Mouse (Mus musculus) liver, embryonic 14.5 days (tissue): ENCODE data around the gene Cdh18. TPM values are rescaled to one million over a fixed set of nuclear protein-coding genes. Genes with fewer than 3 reads are reported as not detected.
A peak's percentile ranks its signal among the peaks of the same experiment; 100 is the strongest.

Experiments used
- ATAC-seq: fragments of 200-750 bp; cut with Nextera tagmentation; 2 replicates; pipeline ENCODE4 v1.8.0; 2017; ENCODE audit warnings: moderate number of reproducible peaks, mild to moderate bottlenecking, moderate library complexity; ENCODE audit not compliant: insufficient read depth
- DNase-seq, 3 experiments: peaks; one replicate each; pipeline ENCODE4 v3.0.0-alpha.2; 2012 to 2013; ENCODE audit warnings: low read depth in 3 of 3, low spot score in 3 of 3
- H3K27ac ChIP-seq: fragments of 300-500 bp; sonication (generic); 2 replicates; pipeline ENCODE4 v1.5.1; 2014; ENCODE audit warnings: moderate library complexity, mild to moderate bottlenecking, control low read depth, inconsistent platforms
- H3K27me3 ChIP-seq: fragments of 300-500 bp; sonication (generic); 2 replicates; pipeline ENCODE4 v1.6.1; 2014; ENCODE audit warnings: mild to moderate bottlenecking, low read length, moderate library complexity; ENCODE audit not compliant: control insufficient read depth, insufficient read depth
- H3K36me3 ChIP-seq: fragments of 300-500 bp; sonication (generic); replicated peaks from 2 replicates; pipeline ENCODE4 v1.6.1; 2014; ENCODE audit warnings: low read depth; ENCODE audit not compliant: control insufficient read depth, insufficient read depth
- H3K4me1 ChIP-seq, 2 experiments: fragments of 200-500 bp in 1 of 2; fragments of 300-500 bp in 1 of 2; sonication (generic) in 1 of 2; replicated peaks; 2 replicates each; pipeline ENCODE4 v1.6.1; 2012 to 2014; ENCODE audit warnings: antibody characterized with exemption in 1 of 2, inconsistent platforms in 1 of 2, low read length in 1 of 2; ENCODE audit not compliant: control insufficient read depth in 2 of 2, insufficient read depth in 2 of 2
- H3K4me2 ChIP-seq: fragments of 300-500 bp; sonication (generic); 2 replicates; pipeline ENCODE4 v1.6.1; 2014; ENCODE audit warnings: low read depth, mild to moderate bottlenecking, control low read depth, moderate library complexity
- H3K4me3 ChIP-seq, 2 experiments: fragments of 200-500 bp in 1 of 2; fragments of 300-500 bp in 1 of 2; sonication (generic) in 1 of 2; 2 replicates each; pipeline ENCODE4 v1.5.1; 2012 to 2014; ENCODE audit warnings: low read depth in 2 of 2, low read length in 2 of 2, mild to moderate bottlenecking in 2 of 2, control low read depth in 1 of 2, inconsistent platforms in 1 of 2, moderate library complexity in 1 of 2; ENCODE audit not compliant: insufficient read depth in 1 of 2
- H3K9ac ChIP-seq: fragments of 300-500 bp; sonication (generic); replicated peaks from 2 replicates; pipeline ENCODE4 v1.6.1; 2014; ENCODE audit warnings: mild to moderate bottlenecking, control low read depth, moderate library complexity
- H3K9me3 ChIP-seq: fragments of 300-500 bp; sonication (generic); 2 replicates; pipeline ENCODE4 v1.6.1; 2016; ENCODE audit warnings: low read length, mixed read lengths; ENCODE audit not compliant: control insufficient read depth
- CTCF ChIP-seq: IDR thresholded peaks from 2 replicates; pipeline ENCODE4 v1.5.1; 2016; ENCODE audit warnings: antibody characterized with exemption, low read depth, control low read depth
- EP300 ChIP-seq: IDR thresholded peaks from 2 replicates; pipeline ENCODE4 v1.6.1; 2016; ENCODE audit warnings: antibody characterized with exemption, low read depth
- WGBS: fragments of 180-500 bp; shearing (Covaris S2); extraction: QIAGEN DNeasy Blood & Tissue Kit; methylation state at CpG from one replicate; pipeline ENCODE4 v1.1.7; 2014; ENCODE audit not compliant: insufficient replicate concordance; 5-methylcytosine and 5-hydroxymethylcytosine counted together
- polyA plus RNA-seq, 2 experiments: library from polyadenylated mRNA; depleted of rRNA in 1 of 2; stranded (reverse) in 1 of 2; unstranded in 1 of 2; fragments of >200 nt; fragmentation: Nextera tagmentation in 1 of 2; extraction: Ambion mirVana in 1 of 2; gene quantifications; 2 replicates each; pipeline versions ENCODE4 v1.2.1 to v1.2.3; 2012 to 2014

Gene Cdh18
- polyA plus RNA-seq, 2 experiments, result 0.08 TPM; not detected in 1

- Histone ChIP-seq H3K9ac (no peak overlapping the region), H3K36me3 (no peaks in the 10 kb centered on the region), H3K4me1 (no peaks in the 10 kb centered on the region), H3K4me2 (no peak overlapping the region), H3K27ac (no peak overlapping the region), H3K4me3 (no peak overlapping the region), H3K9me3 (no peaks in the 10 kb centered on the region), H3K27me3 (no peaks in the 10 kb centered on the region)
- DNase-seq, result no peak
- TF ChIP-seq CTCF, result no peak
- no peak for TF ChIP-seq EP300
- 67% methylated on average over 7 of the region's 7 CpGs for WGBS
- ATAC-seq, result no peak
Measured at GRCm38 (mm10) chr15:23455344-23455743, 906.5 kb downstream of the Cdh18 start.

- Histone ChIP-seq H3K9ac (no peak overlapping the region), H3K4me3 (no peak overlapping the region), H3K4me1 (no peaks in the 10 kb centered on the region), H3K9me3 (no peaks in the 10 kb centered on the region), H3K27me3 (no peaks in the 10 kb centered on the region), H3K4me2 (no peak overlapping the region), H3K36me3 (no peaks in the 10 kb centered on the region), H3K27ac (no peak overlapping the region)
- no peak for ATAC-seq
- TF ChIP-seq CTCF, result no peak
- TF ChIP-seq EP300, result no peak
- DNase-seq, result no peak
- 42% methylated on average over 3 of the region's 3 CpGs for WGBS
Measured at GRCm38 (mm10) chr15:23457401-23457800, 908.6 kb downstream of the Cdh18 start.

- H3K27ac ChIP-seq, result no peak overlapping the region
- DNase-seq (no peak), ATAC-seq (no peak)
- no peak overlapping the region for H3K4me3 ChIP-seq
- WGBS, result 61% methylated on average over 7 of the region's 7 CpGs
- no peaks in the 10 kb centered on the region for H3K36me3 ChIP-seq
- TF ChIP-seq EP300 (no peak), CTCF (no peak)
- no peaks in the 10 kb centered on the region for H3K9me3 ChIP-seq
- H3K9ac ChIP-seq, result no peak overlapping the region
- no peak overlapping the region for H3K4me2 ChIP-seq
- no peaks in the 10 kb centered on the region for H3K4me1 ChIP-seq
- no peaks in the 10 kb centered on the region for H3K27me3 ChIP-seq
Measured at GRCm38 (mm10) chr15:23470527-23471475, 922.0 kb downstream of the Cdh18 start.

- Histone ChIP-seq H3K4me2 (no peak overlapping the region), H3K9ac (no peak overlapping the region), H3K4me3 (no peak overlapping the region), H3K36me3 (no peaks in the 10 kb centered on the region), H3K27ac (no peak overlapping the region), H3K27me3 (no peaks in the 10 kb centered on the region), H3K9me3 (no peaks in the 10 kb centered on the region), H3K4me1 (no peaks in the 10 kb centered on the region)
- DNase-seq (no peak), ATAC-seq (no peak)
- TF ChIP-seq EP300, result no peak
- TF ChIP-seq CTCF, result peak; percentile 13; the same call in 1 of the 2 replicates
- 41% methylated on average over 1 of the region's 1 CpGs for WGBS
Measured at GRCm38 (mm10) chr15:23486306-23486705, 937.5 kb downstream of the Cdh18 start.

GRCm38 (mm10) chr15:23506480-23506879 lies 957.7 kb downstream of the Cdh18 start:
- Histone ChIP-seq H3K9me3 (no peaks in the 10 kb centered on the region), H3K9ac (no peak overlapping the region), H3K27me3 (no peaks in the 10 kb centered on the region), H3K36me3 (no peaks in the 10 kb centered on the region), H3K4me2 (no peak overlapping the region), H3K27ac (no peak overlapping the region), H3K4me3 (no peak overlapping the region), H3K4me1 (no peaks in the 10 kb centered on the region)
- DNase-seq (no peak), ATAC-seq (no peak)
- WGBS, result 43% methylated on average over 4 of the region's 4 CpGs
- TF ChIP-seq CTCF (no peak), EP300 (no peak)
